Mouse (Mus musculus): ENCODE data around the gene Zfyve21. TPM values are rescaled to one million over a fixed set of nuclear protein-coding genes. Genes with fewer than 3 reads are reported as not detected.

The Zfyve21 gene
- polyA plus RNA-seq, 1 experiment from 2014 or later: 67.3 TPM

DNA sequence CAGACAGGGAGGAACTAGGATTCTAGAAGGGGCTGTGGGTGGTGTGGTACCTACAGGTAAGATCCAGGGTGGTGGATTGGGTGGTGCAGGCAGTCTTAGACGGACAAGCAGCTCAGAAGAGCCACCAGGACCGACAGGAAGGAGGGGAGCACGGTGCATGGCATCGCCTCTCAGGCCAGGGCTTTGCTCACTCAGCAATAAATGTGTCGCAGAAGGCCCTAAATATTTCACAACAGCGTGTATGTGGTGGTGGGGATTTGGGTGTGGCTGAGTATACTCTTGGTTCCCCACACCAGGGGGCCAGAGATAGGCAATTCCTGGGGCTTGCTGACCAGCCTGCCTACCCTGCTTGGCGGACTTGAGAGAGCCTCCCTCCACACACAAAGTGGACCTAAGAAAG lies 6.7 kb downstream of the Zfyve21 start:
- Histone ChIP-seq H3K27ac (ENCODE audit: low read depth, low read length) (no peak overlapping the region), H3K4me3 (ENCODE audit: low read depth, low read length) (no peak overlapping the region), H3K36me3 (ENCODE audit: control insufficient read depth, insufficient read depth, low read length) (peaks cover 8% of the 10 kb centered on the region), H3K4me1 (ENCODE audit: control insufficient read depth, insufficient read depth, low read length) (no peaks in the 10 kb centered on the region), H3K9me3 (ENCODE audit: control insufficient read depth, low read length) (no peaks in the 10 kb centered on the region), H3K9ac (ENCODE audit: low read length) (no peak overlapping the region), H3K27me3 (ENCODE audit: control insufficient read depth, insufficient read depth, low read length) (no peaks in the 10 kb centered on the region), H3K4me2 (ENCODE audit: low read depth) (no peak overlapping the region)
- ATAC-seq (ENCODE audit: insufficient read depth, low FRiP score, low TSS enrichment) (no peak), DNase-seq (ENCODE audit: low spot score) (no peak)
- 86% methylated on average over 7 of the region's 7 CpGs for WGBS

GRCm38 (mm10) chr12:111821931-111822330 lies 8.0 kb downstream of the Zfyve21 start:
- 71% methylated on average over 4 of the region's 4 CpGs for WGBS

DNA sequence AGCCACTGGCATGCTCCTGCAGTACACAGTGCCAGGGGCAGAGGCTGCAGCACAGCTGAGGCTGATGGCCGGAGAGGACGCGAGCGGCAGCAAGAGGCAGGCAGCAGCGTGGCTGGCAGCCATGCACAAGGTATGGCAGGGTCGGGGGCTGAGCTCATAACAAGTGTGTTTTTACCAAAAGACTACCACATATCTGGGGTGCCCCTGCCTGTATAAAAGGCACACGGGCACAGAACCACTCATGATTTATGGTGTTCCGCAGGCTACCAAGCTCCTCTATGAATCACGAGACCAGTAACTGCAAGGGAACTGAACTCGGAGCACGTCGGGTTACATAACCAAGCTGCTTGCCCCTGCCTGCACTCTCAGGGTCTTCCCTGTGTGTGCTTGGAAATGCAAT lies 13.6 kb downstream of the Zfyve21 start:
- 94% methylated on average over 12 of the region's 12 CpGs for WGBS
- ATAC-seq (ENCODE audit: insufficient read depth, low FRiP score, low TSS enrichment): no peak
- Histone ChIP-seq H3K27ac (ENCODE audit: low read depth, low read length) (no peak overlapping the region), H3K9ac (ENCODE audit: low read length) (no peak overlapping the region), H3K27me3 (ENCODE audit: control insufficient read depth, insufficient read depth, low read length) (no peaks in the 10 kb centered on the region), H3K9me3 (ENCODE audit: control insufficient read depth, low read length) (no peaks in the 10 kb centered on the region), H3K4me1 (ENCODE audit: control insufficient read depth, insufficient read depth, low read length) (peaks cover 3% of the 10 kb centered on the region; the same call in 1 of the 2 replicates), H3K4me3 (ENCODE audit: low read depth, low read length) (no peak overlapping the region), H3K36me3 (ENCODE audit: control insufficient read depth, insufficient read depth, low read length) (peaks cover 27% of the 10 kb centered on the region), H3K4me2 (ENCODE audit: low read depth) (no peak overlapping the region)
- no peak for DNase-seq (ENCODE audit: low spot score)

More at GRCm38 (mm10) chr12:111821931-111822330, 8.0 kb downstream of the Zfyve21 start:
- no peaks in the 10 kb centered on the region for H3K4me1 ChIP-seq (ENCODE audit: control insufficient read depth, insufficient read depth, low read length)
- no peaks in the 10 kb centered on the region for H3K27me3 ChIP-seq (ENCODE audit: control insufficient read depth, insufficient read depth, low read length)
- peaks cover 13% of the 10 kb centered on the region for H3K36me3 ChIP-seq (ENCODE audit: control insufficient read depth, insufficient read depth, low read length)
- DNase-seq (ENCODE audit: low spot score): no peak
- H3K27ac ChIP-seq (ENCODE audit: low read depth, low read length): no peak overlapping the region
- no peaks in the 10 kb centered on the region for H3K9me3 ChIP-seq (ENCODE audit: control insufficient read depth, low read length)
- no peak for ATAC-seq (ENCODE audit: insufficient read depth, low FRiP score, low TSS enrichment)
- H3K4me3 ChIP-seq (ENCODE audit: low read depth, low read length): no peak overlapping the region
- H3K4me2 ChIP-seq (ENCODE audit: low read depth): no peak overlapping the region
- H3K9ac ChIP-seq (ENCODE audit: low read length): no peak overlapping the region

DNA sequence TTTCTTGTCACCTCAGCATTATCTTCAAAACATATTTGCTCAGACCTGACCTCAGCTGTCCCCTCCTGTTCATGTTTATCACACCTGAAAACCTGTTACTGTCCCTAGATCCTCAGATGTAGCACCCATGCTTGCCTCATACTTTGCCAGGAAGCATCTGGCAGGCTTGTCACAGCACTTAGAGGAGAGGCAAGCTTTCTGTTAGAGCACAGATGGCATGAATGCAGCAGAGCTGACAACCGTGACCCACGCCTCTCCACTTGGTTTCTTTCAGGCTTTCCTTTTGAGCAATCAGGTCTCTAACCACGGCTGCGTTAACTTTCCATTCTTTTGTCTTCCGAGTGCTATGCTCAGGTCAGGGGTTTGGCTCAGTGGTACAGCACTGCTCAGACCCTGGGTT lies 15.5 kb downstream of the Zfyve21 start:
- ATAC-seq (ENCODE audit: insufficient read depth, low FRiP score, low TSS enrichment) (no peak), DNase-seq (ENCODE audit: low spot score) (no peak)
- H3K27ac ChIP-seq (ENCODE audit: low read depth, low read length): 0 out of 2 replicates have a peak overlapping the region, but pooled peaks have one; percentile 8
- WGBS: 63% methylated on average over 5 of the region's 5 CpGs
- H3K4me3 ChIP-seq (ENCODE audit: low read depth, low read length): no peak overlapping the region
- H3K36me3 ChIP-seq (ENCODE audit: control insufficient read depth, insufficient read depth, low read length): peaks cover 27% of the 10 kb centered on the region
- H3K27me3 ChIP-seq (ENCODE audit: control insufficient read depth, insufficient read depth, low read length): no peaks in the 10 kb centered on the region
- H3K9me3 ChIP-seq (ENCODE audit: control insufficient read depth, low read length): no peaks in the 10 kb centered on the region
- peaks cover 3% of the 10 kb centered on the region; the same call in 1 of the 2 replicates for H3K4me1 ChIP-seq (ENCODE audit: control insufficient read depth, insufficient read depth, low read length)
- H3K9ac ChIP-seq (ENCODE audit: low read length): no peak overlapping the region
- H3K4me2 ChIP-seq (ENCODE audit: low read depth): no peak overlapping the region

- 92% methylated on average over 9 of the region's 9 CpGs for WGBS
- no peak for DNase-seq (ENCODE audit: low spot score)
- Histone ChIP-seq H3K9ac (ENCODE audit: low read length) (no peak overlapping the region), H3K9me3 (ENCODE audit: control insufficient read depth, low read length) (no peaks in the 10 kb centered on the region), H3K4me3 (ENCODE audit: low read depth, low read length) (no peak overlapping the region), H3K36me3 (ENCODE audit: control insufficient read depth, insufficient read depth, low read length) (peaks cover 23% of the 10 kb centered on the region), H3K27ac (ENCODE audit: low read depth, low read length) (0 out of 2 replicates have a peak overlapping the region, but pooled peaks have one; percentile 8), H3K27me3 (ENCODE audit: control insufficient read depth, insufficient read depth, low read length) (no peaks in the 10 kb centered on the region), H3K4me2 (ENCODE audit: low read depth) (no peak overlapping the region), H3K4me1 (ENCODE audit: control insufficient read depth, insufficient read depth, low read length) (peaks cover 3% of the 10 kb centered on the region; the same call in 1 of the 2 replicates)
- ATAC-seq (ENCODE audit: insufficient read depth, low FRiP score, low TSS enrichment): no peak
Observed at GRCm38 (mm10) chr12:111829954-111830353, 16.0 kb downstream of the Zfyve21 start.

DNA sequence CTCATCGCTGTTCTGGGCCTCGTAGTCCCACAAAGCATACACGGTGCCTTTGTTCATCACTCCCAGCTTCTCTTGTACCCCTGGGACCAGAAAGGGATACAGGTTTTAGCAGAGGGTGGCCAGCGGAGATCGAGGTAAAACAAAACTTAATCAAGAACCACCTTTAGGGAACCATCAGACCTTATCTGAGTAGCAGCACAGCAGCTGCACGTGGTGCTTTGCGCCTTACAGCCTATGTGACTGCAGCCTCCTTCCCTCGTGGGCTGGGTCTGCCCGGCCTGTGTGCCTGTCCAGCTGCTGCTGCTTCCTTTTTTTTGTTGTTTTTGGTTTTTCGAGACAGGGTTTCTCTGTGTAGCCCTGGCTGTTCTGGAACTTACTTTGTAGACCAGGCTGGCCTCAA lies 16.4 kb downstream of the Zfyve21 start:
- Histone ChIP-seq H3K9ac (ENCODE audit: low read length) (no peak overlapping the region), H3K4me1 (ENCODE audit: control insufficient read depth, insufficient read depth, low read length) (peaks cover 3% of the 10 kb centered on the region; the same call in 1 of the 2 replicates), H3K4me2 (ENCODE audit: low read depth) (no peak overlapping the region), H3K27me3 (ENCODE audit: control insufficient read depth, insufficient read depth, low read length) (no peaks in the 10 kb centered on the region), H3K9me3 (ENCODE audit: control insufficient read depth, low read length) (no peaks in the 10 kb centered on the region), H3K4me3 (ENCODE audit: low read depth, low read length) (no peak overlapping the region), H3K27ac (ENCODE audit: low read depth, low read length) (no peak overlapping the region), H3K36me3 (ENCODE audit: control insufficient read depth, insufficient read depth, low read length) (peaks cover 20% of the 10 kb centered on the region)
- WGBS: 91% methylated on average over 10 of the region's 10 CpGs
- no peak for DNase-seq (ENCODE audit: low spot score)
- ATAC-seq (ENCODE audit: insufficient read depth, low FRiP score, low TSS enrichment): no peak

DNA sequence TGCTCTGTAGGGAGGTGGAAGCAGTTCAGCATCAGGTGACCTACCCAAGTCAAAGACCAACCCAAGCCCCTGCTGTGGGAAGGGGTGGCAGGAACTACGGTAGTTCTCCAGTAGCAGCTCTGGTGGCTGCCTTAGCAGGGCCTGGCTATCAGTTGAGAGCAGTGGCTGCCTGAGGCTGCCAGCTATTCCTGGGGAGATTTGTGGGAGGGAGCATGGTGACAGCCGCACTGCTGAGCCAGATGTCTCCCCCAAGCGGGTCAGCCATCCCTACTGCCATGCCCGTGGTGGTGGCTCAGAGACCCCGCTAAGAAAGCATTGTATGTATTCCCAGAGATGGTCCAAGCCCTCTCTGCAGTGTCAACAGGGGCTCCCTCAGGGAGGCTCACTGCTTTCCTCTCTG lies 18.7 kb downstream of the Zfyve21 start:
- Histone ChIP-seq H3K4me2 (ENCODE audit: low read depth) (no peak overlapping the region), H3K27ac (ENCODE audit: low read depth, low read length) (no peak overlapping the region), H3K36me3 (ENCODE audit: control insufficient read depth, insufficient read depth, low read length) (peaks cover 12% of the 10 kb centered on the region), H3K27me3 (ENCODE audit: control insufficient read depth, insufficient read depth, low read length) (no peaks in the 10 kb centered on the region), H3K4me1 (ENCODE audit: control insufficient read depth, insufficient read depth, low read length) (peaks cover 3% of the 10 kb centered on the region; the same call in 1 of the 2 replicates), H3K9ac (ENCODE audit: low read length) (no peak overlapping the region), H3K4me3 (ENCODE audit: low read depth, low read length) (no peak overlapping the region), H3K9me3 (ENCODE audit: control insufficient read depth, low read length) (no peaks in the 10 kb centered on the region)
- no peak for DNase-seq (ENCODE audit: low spot score)
- 79% methylated on average over 5 of the region's 5 CpGs for WGBS
- ATAC-seq (ENCODE audit: insufficient read depth, low FRiP score, low TSS enrichment): no peak

- Histone ChIP-seq H3K4me2 (ENCODE audit: low read depth) (no peak overlapping the region), H3K27ac (ENCODE audit: low read depth, low read length) (no peak overlapping the region), H3K36me3 (ENCODE audit: control insufficient read depth, insufficient read depth, low read length) (peaks cover 6% of the 10 kb centered on the region), H3K9me3 (ENCODE audit: control insufficient read depth, low read length) (no peaks in the 10 kb centered on the region), H3K27me3 (ENCODE audit: control insufficient read depth, insufficient read depth, low read length) (no peaks in the 10 kb centered on the region), H3K4me1 (ENCODE audit: control insufficient read depth, insufficient read depth, low read length) (peaks cover 3% of the 10 kb centered on the region; the same call in 1 of the 2 replicates), H3K4me3 (ENCODE audit: low read depth, low read length) (no peak overlapping the region), H3K9ac (ENCODE audit: low read length) (no peak overlapping the region)
- 87% methylated on average over 10 of the region's 10 CpGs for WGBS
- no peak for DNase-seq (ENCODE audit: low spot score)
- ATAC-seq (ENCODE audit: insufficient read depth, low FRiP score, low TSS enrichment): no peak
Observed at GRCm38 (mm10) chr12:111833457-111833856, 19.5 kb downstream of the Zfyve21 start.

DNA sequence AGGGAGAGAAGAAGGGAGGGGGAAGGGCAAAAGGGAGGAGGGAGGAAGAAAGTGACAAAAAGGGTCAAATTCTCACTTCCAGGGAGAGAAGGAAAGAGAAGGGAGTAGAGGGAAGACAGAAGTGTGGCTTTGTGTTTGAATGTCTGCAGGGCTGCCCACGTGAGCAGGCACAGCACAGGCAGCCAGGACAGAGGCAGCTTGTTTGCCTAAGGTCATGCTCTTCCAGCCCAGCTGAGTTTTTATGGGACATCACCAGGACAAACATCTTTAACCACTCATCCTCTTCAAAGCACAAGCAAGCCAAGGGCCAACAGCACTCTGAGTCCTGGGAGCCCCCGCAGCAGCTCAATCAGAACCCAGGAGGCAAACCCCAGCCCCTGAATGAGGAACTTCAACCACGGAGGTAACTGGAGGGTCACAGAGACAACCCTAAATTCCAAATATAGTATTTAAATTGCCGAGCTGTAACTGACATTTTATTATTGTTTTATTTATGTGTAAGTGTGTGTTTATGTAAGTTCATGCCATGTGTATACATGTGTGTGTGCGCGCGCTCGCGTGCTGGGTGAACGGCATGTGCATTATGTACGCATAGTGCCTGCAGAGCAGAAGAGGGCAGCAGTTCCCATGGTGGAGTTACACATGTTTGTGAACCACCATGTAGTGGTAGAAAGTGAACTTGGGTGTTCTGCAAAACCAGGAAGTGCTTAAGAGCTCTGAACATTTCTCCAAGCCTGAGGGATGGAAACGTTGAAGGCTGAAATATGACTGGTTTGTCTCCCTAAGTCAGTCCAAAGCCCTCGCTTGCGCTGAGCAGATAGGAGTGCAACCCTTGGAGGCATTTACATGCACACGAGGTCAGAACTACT lies 28.8 kb downstream of the Zfyve21 start:
- no peak overlapping the region for H3K27ac ChIP-seq (ENCODE audit: low read depth, low read length)
- DNase-seq (ENCODE audit: low spot score) (no peak), ATAC-seq (ENCODE audit: insufficient read depth, low FRiP score, low TSS enrichment) (no peak)
- WGBS: 80% methylated on average over 15 of the region's 15 CpGs
- H3K27me3 ChIP-seq (ENCODE audit: control insufficient read depth, insufficient read depth, low read length): no peaks in the 10 kb centered on the region
- H3K4me2 ChIP-seq (ENCODE audit: low read depth): no peak overlapping the region
- H3K4me3 ChIP-seq (ENCODE audit: low read depth, low read length): no peak overlapping the region
- H3K9ac ChIP-seq (ENCODE audit: low read length): no peak overlapping the region
- H3K9me3 ChIP-seq (ENCODE audit: control insufficient read depth, low read length): no peaks in the 10 kb centered on the region
- no peaks in the 10 kb centered on the region for H3K4me1 ChIP-seq (ENCODE audit: control insufficient read depth, insufficient read depth, low read length)
- H3K36me3 ChIP-seq (ENCODE audit: control insufficient read depth, insufficient read depth, low read length): no peaks in the 10 kb centered on the region
